Mouse (Mus musculus) naive thymus-derived CD4-positive, alpha-beta T cell, adult 2 months (primary cell): ENCODE data around the gene Epha8.
A peak's percentile ranks its signal among the peaks of the same experiment; 100 is the strongest.

ENCODE experiments used
- DNase-seq: peaks from one replicate; pipeline ENCODE4 v3.0.0-alpha.2; 2011; ENCODE audit warnings: low read depth

Epha8 gene

DNA sequence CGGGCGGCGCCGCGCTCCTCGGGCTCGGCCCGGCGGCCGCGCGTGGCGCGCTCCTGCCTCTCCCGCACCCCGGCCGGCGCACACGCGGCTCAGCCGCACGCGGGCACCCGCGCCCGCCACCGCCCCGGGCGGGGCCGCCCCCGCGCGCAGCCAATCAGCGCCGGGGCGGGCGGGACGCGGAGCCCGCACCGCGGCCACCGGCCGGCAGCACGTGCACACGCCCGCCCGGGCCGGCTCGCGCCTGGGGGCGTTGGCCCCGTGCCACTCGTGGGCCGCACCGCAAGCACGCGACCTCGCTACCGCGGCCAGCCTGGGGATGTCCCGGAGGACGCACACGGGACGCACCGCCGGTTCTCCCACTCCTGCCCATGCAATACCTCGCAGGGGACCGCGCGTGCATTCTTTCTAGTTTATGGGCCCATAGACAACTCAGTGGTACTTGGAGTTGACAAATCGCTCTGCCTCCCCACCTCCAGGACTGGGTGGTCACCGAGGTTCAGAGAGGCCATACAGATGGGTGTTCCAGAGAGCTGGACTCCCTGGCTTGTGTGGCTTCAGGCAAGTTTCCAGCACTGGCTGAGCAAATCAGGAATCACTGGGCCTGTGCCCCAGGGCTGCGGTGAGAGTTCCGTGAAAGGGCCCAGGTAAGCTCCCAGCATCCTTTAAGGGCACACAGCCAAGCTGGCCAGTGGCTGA is at the start of gene Epha8:
Gene Epha8, minus strand, starts transcription at position 66 of the 696 bp plus-strand sequence.
- DNase-seq = no peak

DNA sequence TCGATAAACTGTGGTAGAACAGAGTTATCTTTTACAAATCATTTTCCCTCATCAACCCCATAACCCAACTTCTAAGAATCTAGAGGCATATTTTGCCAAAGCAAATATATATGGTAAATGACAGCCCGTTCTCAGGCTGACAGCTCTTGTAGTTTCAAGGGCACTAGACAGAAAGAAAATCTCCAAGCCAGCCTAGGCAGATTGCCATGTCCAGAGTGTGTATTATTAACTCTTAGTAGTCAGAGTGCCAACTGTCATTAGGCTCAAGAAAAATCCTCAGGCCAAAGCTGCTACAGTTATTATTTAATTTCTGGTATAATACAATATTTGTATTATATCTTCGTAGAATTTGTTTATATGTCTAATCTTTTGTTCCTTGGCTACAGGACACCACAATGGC is 45.2 kb upstream of the Epha8 start:
- no peak for DNase-seq

- DNase-seq = no peak
Observed at GRCm38 (mm10) chr4:137001020-137001419, 44.4 kb upstream of the Epha8 start.

DNA sequence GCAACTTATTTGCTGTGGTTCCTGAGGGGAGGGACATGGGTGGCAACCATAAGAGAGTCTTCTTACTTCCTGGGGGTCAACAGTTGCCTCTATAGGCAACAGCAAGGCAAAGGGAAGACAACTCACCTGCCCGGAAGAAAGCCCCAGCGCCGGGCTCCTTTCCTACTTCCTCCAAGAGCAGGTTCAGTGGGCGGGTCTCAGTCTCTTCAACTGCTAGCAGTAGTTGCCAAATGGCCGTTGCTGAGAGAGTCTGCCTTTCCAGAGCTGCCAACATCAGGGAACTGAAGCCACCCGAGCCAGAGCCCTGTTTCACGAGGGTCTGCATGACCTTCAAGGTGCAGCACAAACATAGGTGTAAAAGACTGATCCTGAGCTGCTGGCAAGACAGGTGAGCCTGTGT is 41.8 kb upstream of the Epha8 start:
- DNase-seq = no peak

DNA sequence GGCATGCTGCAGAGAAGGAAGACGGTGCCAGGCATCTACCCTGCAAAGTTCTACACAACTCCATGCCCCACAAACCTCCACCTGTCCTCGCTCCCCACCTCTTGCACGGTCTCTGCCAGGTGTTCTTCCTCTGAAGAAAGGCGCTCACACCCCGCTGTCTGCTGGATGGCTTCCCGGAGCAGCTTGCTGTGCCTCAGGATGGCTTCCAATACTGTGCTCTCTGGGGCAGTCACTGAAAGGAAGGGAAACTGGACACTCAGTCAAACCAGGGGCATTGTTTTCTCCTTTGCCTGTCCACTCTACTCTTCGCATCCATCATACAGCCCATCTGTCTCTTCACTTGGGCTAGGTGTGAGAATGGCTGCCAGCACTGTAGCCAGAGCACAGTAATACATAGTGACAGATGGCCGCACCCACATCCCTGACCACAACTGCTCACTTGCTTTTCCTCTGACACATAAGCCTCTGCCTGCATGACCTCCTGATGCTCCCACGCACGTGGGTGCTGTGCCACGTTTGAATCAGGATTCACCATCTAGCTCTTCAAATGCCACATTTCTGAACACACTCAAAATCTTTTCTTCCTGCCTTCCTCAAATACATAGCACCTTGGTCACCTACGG is 41.2 kb upstream of the Epha8 start:
- no peak for DNase-seq

- DNase-seq = no peak
Observed at GRCm38 (mm10) chr4:136996933-136997332, 40.3 kb upstream of the Epha8 start.

DNA sequence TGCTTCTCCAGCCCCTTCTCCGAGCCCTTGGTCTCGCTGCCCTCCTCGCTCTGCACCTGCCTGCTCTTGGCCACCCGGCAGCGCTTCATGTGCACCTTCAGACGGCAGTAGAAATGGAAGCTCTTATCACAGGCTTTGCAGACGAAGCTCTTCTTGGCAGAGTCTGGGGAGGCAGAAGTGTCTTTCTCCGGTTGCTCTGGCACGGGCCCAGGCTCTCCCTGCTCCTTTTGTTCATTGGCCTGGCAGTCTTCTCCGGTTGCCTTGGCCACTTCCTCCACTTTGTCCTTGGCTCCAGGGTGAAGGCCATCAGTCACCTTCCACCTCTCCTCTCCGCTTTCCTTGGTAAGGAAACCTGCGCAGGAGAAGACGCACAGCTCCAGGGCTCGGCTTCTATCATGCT is 38.7 kb upstream of the Epha8 start:
- no peak for DNase-seq

- no peak for DNase-seq
Observed at GRCm38 (mm10) chr4:136981993-136982695, 25.5 kb upstream of the Epha8 start.

DNA sequence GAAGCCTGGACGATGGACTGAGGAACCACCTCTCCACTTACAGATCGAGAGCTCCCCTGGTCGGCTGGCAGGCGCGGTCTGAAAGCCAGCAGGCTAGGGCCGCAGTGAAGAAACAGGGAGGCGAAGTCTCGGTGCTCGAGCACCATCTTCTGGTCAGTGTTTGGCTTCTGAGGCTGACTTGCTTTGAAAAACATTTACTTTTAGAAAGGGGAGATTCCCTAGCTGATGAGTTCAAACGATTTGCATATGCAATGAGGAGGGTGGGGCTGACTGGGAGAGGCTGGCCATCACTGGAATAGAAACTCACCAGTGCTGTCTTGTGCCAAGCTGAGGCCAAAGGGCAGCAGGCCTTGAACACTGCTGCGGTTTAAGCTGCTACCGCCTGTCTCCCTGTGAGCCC is 24.7 kb upstream of the Epha8 start:
- no peak for DNase-seq

- no peak for DNase-seq
Observed at GRCm38 (mm10) chr4:136980921-136981320, 24.3 kb upstream of the Epha8 start.

GRCm38 (mm10) chr4:136977244-136977643 is 20.6 kb upstream of the Epha8 start:
- no peak for DNase-seq

- DNase-seq = peak; percentile 12
Observed at GRCm38 (mm10) chr4:136970939-136971338, 14.3 kb upstream of the Epha8 start.

DNA sequence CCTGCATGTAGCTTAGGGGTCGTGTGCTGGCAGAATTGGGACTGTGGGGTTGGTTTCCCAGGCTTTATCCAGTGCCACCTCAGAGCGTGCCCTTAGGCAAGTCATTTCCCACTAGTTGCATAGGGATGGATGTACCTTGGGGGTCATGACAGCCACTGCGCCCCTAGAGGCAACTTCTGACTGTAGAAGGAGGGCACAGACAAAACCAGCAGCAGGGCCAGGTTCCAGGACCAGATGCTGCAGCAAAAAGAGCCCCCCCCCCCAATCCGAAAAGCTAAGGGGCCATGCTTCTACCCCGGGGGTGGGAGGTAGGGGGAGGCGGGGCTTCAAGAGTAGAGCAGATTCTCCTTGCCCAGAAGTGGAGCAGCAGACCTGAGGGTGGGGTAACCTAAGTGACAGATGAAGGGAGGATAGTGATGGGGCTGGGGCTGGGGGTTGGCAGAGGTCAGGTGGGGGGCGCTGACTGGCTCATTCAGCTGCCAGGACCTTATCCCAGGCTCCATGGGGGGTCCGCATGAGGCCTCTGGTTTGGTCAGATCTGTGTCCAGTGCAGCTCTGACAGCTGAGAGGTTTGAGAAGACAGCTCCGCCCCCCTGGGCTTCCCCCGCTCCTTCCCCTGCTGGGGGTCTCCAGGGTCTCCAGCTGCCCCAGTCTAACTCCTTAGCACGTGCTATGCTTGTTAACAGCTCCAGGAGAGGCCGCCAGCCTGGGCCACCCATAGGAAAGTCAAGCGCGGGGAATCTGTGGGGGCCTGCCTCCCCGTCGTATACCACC is 13.1 kb upstream of the Epha8 start:
- no peak for DNase-seq

DNA sequence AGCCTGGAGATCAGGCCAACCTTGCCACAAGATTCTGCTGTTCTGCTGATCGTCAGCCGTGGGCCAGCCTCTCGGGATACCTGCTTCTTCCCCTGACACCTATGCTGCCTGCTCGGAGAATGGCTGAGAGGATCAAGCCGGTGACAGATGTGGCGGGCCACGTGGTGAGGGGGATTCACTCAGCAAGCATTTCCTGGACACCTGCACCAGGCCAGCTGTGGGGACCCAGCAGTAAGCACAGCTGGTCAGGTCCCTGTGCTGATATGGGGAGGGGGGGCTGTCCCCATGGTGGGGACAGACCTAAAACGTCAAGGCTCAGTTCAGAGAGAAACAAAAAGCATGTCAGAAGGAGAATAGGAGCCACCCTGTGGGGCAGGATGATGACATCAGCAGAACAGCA is 12.5 kb upstream of the Epha8 start:
- DNase-seq = no peak

- no peak for DNase-seq
Observed at GRCm38 (mm10) chr4:136967511-136967910, 10.9 kb upstream of the Epha8 start.

GRCm38 (mm10) chr4:136966493-136967390 is 10.1 kb upstream of the Epha8 start:
- no peak for DNase-seq

DNA sequence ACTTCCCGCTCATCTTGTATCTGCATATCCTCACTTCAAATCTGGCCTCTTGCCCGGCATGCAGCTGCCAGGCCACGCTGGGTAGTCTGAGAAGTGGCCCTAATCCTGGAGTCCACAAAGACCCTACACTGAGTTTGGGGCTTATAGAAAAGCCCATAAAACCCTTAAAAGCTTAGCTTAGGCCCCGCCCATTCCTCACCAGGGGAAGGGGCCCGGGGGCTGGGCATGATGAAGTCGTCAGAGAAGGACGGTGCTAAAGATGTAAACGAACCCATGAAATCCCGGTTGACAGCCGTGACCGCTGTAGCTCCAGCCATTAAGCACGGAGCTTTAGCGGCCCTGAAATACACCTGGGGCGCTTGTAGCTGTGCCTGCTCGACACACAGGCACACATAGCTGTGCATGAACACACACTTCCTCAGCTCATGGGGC is 8.4 kb upstream of the Epha8 start:
- DNase-seq = no peak

- DNase-seq = no peak
Observed at GRCm38 (mm10) chr4:136962447-136962846, 5.8 kb upstream of the Epha8 start.

GRCm38 (mm10) chr4:136961642-136962285 is 5.1 kb upstream of the Epha8 start:
- DNase-seq = no peak

- DNase-seq = no peak
Observed at GRCm38 (mm10) chr4:136960581-136960980, 4.0 kb upstream of the Epha8 start.

DNA sequence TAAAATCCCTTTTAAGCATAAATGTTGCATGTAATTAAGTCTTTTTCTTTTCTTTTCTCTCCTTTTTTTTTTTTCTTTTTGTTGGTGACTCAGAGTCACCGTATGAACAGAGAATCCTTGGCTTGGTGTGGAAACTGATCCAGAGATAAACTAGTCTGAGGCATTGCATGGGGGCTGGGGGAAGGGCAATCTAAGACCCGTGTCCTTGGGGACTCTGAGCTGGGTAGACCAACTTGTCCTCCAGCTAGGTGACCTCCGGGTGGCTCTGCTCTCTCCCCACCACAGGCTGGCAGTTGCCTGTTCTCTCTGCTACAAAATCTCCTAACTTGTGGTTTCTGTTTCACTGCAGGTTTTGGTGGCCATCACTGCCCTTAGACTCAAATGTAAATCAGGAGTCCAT is 3.5 kb upstream of the Epha8 start:
- DNase-seq = no peak
